Mouse (Mus musculus) erythroblast, embryonic 14.5 days (primary cell): ENCODE measurements around the gene Pcf11.

ENCODE experiments used
- GATA1 ChIP-seq: IDR thresholded peaks from 2 replicates; pipeline ENCODE4 v1.6.1; 2012; ENCODE audit warnings: low read length, inconsistent platforms, mixed read lengths
- TAL1 ChIP-seq: IDR thresholded peaks from 3 replicates; pipeline ENCODE4 v1.6.1; 2012; ENCODE audit warnings: low read length, inconsistent platforms, mixed read lengths

GRCm38 (mm10) chr7:92687556-92688298, 18.0 kb upstream of the Pcf11 start:
- no peak for TF ChIP-seq TAL1
- no peak for TF ChIP-seq GATA1
